Mouse (Mus musculus): ENCODE results near the gene Ccdc85c.

The Ccdc85c gene

GRCm38 (mm10) chr12:108215090-108215489 lies 60.1 kb downstream of the Ccdc85c start:
- in situ Hi-C loops (cut with MboI): no loop called here

DNA sequence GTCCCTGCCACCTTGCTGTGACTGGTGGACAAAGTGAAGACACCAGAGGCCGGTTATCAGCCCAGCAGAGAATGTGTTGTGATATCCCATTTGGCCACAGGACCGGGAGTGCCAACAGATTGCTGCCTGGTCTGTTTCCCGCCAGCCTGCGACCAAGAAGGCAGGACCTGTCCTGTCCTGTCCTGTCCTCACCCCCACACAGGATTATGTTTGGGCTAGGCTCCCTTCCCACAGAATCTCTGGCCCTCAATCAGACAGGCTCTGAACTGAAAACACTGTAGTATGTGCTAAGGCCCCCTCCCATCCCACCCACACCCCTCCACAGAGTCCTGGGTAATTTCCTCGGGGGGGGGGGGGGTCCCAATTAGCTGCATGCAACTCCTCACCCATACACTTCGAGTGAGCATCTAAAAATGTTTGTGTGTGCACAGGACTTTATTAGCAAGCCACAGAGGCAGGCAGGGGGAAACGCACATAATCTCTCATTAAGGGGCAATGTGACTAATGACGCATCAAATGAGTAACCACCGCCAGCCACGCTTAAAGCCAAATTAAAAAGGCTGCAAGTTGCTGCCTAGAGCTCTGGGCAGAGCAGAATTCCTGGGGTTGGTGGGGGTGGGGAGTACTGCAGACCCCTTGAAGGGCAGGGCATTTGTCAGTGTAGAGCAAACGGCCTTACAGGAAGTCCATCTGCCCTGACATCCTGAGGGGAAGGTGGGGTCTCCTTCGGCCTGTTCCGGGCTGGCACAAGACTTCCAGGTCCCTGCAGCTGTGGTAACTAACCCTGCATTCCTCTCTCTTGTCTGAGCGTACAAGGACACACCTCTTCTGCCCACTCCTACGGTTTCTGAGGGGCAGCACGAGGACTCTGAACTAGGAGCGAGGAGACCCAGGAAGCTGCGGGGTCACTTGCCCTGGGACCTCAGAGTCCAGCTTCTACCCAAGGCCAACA lies 61.9 kb downstream of the Ccdc85c start:
- in situ Hi-C loops (cut with MboI): no loop called here

GRCm38 (mm10) chr12:108212476-108212875 lies 62.7 kb downstream of the Ccdc85c start:
- in situ Hi-C loops (cut with MboI): no loop called here

DNA sequence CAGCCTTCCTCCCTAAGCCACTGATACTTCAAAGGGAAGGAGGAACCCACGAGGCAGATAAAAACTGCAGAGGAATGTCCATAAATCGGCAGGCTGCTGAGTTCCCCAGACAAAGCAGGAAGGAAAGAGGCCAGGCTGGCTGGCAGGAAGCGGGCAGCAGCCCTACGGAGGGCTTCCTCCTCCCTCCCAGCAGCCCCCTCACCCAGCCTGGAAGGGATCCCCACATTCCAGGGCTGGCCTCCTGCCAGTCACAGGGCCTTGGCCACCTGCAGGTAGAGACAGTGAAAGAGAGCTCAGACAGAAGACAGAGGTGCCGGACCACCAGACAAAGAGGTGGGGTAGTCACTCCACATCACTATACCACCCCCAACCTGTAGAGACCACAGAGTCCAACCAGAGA lies 63.2 kb downstream of the Ccdc85c start:
- in situ Hi-C loops (cut with MboI): no loop called here

DNA sequence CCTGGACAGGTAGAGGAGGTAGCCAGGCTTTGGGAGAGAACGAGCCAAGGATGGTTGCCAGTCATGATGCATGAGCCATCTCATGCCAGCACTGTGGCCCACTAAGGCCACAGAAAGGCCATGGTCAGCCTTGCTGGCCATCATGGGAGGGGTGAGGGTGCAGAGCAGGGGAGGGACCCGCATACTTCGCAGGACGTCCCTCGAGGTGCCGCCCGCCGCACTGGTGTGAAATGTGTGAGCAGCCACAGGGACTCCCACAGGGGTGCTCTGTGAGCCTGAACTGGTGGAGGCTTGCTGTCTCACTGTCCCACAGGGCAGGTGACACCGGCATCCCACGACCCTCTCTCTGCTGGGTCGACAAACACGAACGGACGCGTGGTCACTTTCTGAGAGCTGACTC lies 64.6 kb downstream of the Ccdc85c start:
- in situ Hi-C loops (cut with MboI): no loop called here

- in situ Hi-C loops (cut with MboI): no loop called here
These were observed 66.3 kb downstream of the Ccdc85c start for GRCm38 (mm10) chr12:108208726-108209438.

DNA sequence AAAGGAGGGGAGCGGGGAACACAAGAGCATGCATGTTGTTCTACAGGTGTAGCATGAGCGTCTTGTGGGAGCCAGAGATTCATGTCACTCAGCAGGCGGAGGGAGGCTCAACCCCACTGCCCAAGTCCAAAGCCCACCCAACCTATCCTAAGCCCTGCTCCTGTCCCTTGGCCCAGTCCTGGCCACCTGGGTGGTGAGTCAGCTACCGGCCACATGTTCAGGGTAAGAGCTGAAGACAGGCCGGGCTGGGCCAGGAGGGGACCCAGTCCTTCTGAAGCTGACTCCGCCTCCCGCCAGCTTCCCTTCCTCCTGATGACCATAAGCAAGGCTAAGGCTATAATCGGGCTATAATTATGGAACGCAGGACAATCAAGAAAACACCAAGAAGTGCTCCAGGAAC lies 67.0 kb downstream of the Ccdc85c start:
- in situ Hi-C loops (cut with MboI): no loop called here

- in situ Hi-C loops (cut with MboI): no loop called here
These were observed 68.6 kb downstream of the Ccdc85c start for GRCm38 (mm10) chr12:108206641-108207040.

DNA sequence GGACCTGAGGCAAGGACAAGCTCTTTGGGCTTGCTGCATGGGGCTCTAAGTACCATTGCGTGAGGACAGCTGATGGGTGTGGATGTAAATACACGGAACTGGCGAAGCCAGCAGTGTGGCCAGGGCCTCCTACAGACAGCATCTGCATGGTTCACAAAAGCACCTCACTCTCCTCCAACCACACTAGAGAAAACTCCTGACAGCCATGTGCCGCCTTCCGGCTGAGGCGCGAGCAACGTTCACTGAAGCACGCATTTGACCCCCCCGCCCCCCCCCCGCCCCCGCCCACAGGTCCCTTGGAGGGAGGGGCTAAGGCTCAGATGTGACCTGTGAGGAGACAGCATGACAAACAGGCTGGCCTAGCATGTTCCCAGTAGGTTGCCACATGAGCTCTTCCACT lies 70.2 kb downstream of the Ccdc85c start:
- in situ Hi-C loops (cut with MboI): no loop called here

DNA sequence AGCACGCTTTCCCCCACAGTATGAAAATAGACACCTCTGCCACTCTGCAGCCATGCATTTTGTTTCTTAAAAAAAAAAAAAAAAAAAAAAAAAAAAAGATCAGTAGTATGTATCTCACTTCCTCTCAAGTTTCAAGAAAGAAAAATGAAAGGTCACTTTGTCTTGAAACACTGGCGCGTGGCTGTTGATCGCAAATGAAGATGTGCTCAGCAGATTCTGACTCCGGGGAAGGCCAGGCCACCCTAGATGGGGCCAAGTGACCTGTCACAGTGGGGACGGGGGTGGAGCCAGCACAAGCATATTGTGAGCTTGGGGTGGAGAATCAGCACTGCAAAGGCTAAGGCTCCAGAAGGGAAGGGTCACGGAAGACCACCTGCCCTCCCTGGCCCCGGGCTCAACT lies 71.3 kb downstream of the Ccdc85c start:
- in situ Hi-C loops (cut with MboI): no loop called here

- in situ Hi-C loops (cut with MboI): no loop called here
These were observed 75.1 kb downstream of the Ccdc85c start for GRCm38 (mm10) chr12:108200094-108200493.

- in situ Hi-C loops (cut with MboI): no loop called here
These were observed 76.8 kb downstream of the Ccdc85c start for GRCm38 (mm10) chr12:108198447-108198846.

DNA sequence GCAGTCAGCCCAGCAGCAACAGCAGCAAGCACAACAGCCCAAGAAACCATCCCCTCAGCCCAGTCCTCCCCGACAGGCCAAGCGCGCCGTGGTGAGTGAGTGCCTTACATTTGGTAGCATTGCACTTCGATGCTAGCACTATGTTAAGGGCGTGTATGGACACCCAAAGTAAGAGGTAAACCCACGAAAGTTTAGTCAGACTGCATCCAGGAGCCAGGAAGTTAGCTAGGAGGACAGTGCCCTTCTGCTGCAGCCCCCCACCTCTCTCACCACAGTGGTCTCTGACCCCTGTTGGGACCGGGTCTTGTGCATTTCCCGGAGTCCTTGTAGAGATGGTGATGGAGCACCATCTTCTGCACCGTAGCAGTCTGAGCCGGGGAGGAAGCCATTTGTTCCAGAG lies 79.5 kb downstream of the Ccdc85c start:
- in situ Hi-C loops (cut with MboI): no loop called here

- in situ Hi-C loops (cut with MboI): no loop called here
These were observed 81.3 kb downstream of the Ccdc85c start for GRCm38 (mm10) chr12:108193878-108194277.

DNA sequence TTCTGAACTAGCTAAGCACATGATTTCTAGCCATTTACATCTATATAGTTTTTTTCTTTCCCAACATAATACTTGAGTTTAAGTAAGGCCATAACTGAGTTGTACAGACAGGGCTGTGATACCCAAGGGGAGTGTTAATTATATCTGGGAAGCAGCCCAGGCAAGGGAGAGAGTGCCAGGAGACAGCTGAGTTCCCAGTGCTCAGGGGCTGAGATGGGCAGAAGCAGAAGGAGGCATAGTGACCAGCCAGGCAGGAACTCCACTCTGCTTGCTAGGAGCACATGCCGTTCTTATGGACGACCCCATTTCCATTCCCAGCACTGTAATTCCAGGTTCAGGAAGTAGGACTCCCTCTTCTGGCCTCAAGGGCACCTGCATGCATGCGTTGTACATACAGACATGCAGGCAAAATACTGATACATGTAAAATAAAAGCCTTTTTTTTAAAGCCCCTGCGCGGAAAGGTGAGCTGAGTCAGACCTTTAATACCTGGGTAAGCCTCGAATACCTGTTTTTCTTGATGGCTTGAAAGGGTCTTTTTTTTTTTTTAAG lies 87.6 kb downstream of the Ccdc85c start:
- in situ Hi-C loops (cut with MboI): no loop called here

GRCm38 (mm10) chr12:108181716-108182115 lies 93.5 kb downstream of the Ccdc85c start:
- in situ Hi-C loops (cut with MboI): no loop called here

GRCm38 (mm10) chr12:108179321-108180266 lies 95.6 kb downstream of the Ccdc85c start, which contains the start of gene Ccnk:
TSS of gene Ccnk (plus strand) at chr12:108179579.
- in situ Hi-C loops (cut with MboI): no loop called here

GRCm38 (mm10) chr12:108179246-108179320 lies 96.1 kb downstream of the Ccdc85c start, which contains the start of gene Setd3:
TSS of gene Setd3 (minus strand) at chr12:108179314.
- in situ Hi-C loops (cut with MboI): no loop called here

DNA sequence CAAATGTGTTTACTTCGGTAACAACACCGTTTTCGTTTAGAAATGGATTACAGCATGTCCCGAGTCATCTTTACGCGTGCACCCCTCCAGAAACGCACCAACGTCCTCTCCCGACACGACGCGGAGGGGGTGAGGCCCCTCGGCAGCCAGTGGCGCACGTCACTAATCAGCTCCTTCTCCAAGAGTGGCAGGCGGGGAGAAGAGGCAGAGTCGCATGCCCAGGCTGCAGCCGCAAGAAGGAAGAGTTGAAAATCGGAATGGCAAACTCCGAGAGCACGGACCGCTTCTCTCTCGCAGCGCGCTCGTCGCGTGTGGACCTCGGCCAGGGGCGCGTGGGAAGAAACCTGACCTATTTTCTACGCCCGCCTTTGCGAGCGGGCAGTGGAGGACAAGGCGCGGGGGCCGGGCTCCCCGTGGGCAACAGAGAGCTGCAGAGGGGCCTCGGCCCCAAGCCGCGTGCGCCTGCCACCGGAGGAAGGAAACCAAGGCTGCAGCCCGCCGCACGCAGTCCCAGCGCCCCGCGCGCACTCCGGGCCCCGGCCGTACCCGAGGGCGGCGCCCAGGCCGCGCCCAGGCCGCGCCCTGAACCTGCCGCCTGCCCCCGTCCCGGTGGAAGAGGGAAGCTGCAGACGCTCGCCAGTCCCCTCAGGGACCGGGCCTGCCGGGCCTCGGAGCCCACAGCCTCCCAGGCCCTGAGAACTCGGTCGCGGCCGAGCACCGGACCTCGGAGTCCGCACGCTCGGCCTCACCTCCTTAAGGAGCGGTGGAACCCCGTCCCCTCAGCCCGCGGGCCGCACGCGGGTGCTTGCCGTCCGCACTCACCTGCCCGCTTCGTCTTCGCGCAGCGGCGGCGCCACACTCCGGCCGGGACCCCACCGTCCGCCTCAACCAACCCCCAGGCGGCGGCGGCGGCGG lies 96.6 kb downstream of the Ccdc85c start:
- in situ Hi-C loops (cut with MboI): no loop called here

DNA sequence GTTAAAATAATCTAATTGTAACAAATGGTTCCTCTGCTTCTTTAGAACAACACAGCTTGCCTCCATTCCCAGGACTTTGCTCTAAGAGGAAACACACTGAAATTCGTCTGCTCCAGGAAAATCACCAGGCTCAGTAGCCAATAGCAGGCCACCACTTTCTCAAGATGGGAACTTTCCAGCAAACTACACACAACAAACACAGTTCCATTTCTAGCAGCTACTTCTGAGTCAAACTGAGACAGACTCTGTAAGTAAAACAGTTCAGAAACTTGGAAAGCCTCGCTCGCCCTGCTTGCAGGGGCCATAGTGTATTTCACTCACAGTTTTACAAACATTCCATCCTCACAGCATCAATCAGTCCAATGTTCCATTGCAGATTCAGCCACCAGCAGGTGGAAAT lies 98.9 kb downstream of the Ccdc85c start:
- in situ Hi-C loops (cut with MboI): no loop called here

Measured in mature B cell (primary cell).